Mouse (Mus musculus): Measurements from ENCODE around the gene Itm2c. TPM values are rescaled to one million over a fixed set of nuclear protein-coding genes. Genes with fewer than 3 reads are reported as not detected.

Gene Itm2c
- total and polyA plus RNA-seq, 3 experiments: 76.6 to 107 (median 96.2) TPM

DNA sequence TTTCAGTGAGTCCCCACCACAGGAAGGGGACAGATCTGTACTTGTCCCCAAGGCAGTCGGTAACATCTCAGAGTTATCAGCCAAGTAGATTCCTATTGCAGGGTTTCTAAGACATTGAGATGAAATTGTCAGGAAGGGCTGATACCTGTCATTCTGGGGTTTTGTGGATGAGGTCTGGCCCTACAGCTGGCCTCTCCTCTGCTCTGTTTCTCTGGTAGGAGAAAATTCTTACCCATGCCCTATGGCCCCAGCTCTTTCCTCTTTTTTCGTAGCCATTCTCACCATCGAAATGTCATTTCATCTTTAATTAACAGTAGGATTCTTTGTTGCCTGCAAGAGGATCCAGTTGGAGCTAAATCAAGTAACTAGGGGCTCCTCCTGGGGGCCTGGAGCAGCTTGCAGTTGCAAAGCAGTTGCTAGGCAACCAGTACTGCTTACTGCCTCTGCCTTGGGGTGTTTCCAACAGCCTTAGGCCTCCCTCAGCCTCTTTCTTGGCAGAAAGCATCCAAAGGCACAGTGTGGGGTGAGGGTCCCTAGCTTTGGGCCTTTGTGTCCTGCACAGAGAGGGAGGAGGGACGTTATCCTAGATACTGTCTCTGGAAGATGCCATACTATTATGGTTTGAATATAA lies 34.1 kb downstream of the Itm2c start, which contains the start of gene 4933407L21Rik:
Gene 4933407L21Rik, plus strand, starts transcription at position 427 of the 631 bp plus-strand sequence.
- Histone ChIP-seq H3K27me3 (replicated peaks) (no peaks in the 10 kb centered on the region), H3K36me3 (replicated peaks in 1 of 2; ENCODE audit: control insufficient read depth in 1 of 2, insufficient read depth in 1 of 2, low read length in 1 of 2) (no peaks in the 10 kb centered on the region), H3K4me3 (replicated peaks in 1 of 3; ENCODE audit: low read depth in 2 of 3, low read length in 2 of 3, poor library complexity in 1 of 3) (no peak within 1 kb of the TSS), H3K9ac (ENCODE audit: insufficient read depth, low read depth) (no peak within 1 kb of the TSS), H3K9me3 (replicated peaks; ENCODE audit: low read length) (no peaks in the 10 kb centered on the region), H3K4me1 (ENCODE audit: control insufficient read depth in 1 of 2, insufficient read depth in 2 of 2) (peaks cover 0 to 32% of the 10 kb centered on the region in 2 experiments; a peak in 2 of 4 replicates), H3K79me2 (replicated peaks; ENCODE audit: control insufficient read depth, extremely low read depth, insufficient read depth, poor library complexity, severe bottlenecking) (no peaks in the 10 kb centered on the region), H3K4me2 (ENCODE audit: insufficient read depth, low read depth, poor library complexity, severe bottlenecking) (no peak within 1 kb of the TSS), H3K27ac (ENCODE audit: insufficient read depth, low read depth) (no peak within 1 kb of the TSS)
- no peak for DNase-seq (ENCODE audit: extremely low read depth)
- TF ChIP-seq RAD21 (IDR thresholded peaks at IDR 0.05; ENCODE audit: low read depth, low read length): no peak
- no peak for TF ChIP-seq POLR2A (IDR thresholded peaks at IDR 0.05; ENCODE audit: low read depth, low read length)
- no peak for TF ChIP-seq MAZ (IDR thresholded peaks at IDR 0.05; ENCODE audit: low read depth, low read length)
- TF ChIP-seq JUN (IDR thresholded peaks at IDR 0.05; ENCODE audit: insufficient read depth, low read depth, low read length): no peak
- no peak for TF ChIP-seq IRF4 (IDR thresholded peaks at IDR 0.05; ENCODE audit: low read depth, low read length)
- TF ChIP-seq NELFE (IDR thresholded peaks at IDR 0.05; ENCODE audit: low read depth, low read length): no peak
- TF ChIP-seq ETS1 (conservative IDR thresholded peaks at IDR 0.05; ENCODE audit: low read depth, low read length): no peak
- no peak for TF ChIP-seq PAX5 (IDR thresholded peaks at IDR 0.05; ENCODE audit: low read length)
- TF ChIP-seq RCOR1 (conservative IDR thresholded peaks at IDR 0.05; ENCODE audit: low read depth, low read length): no peak
- no peak for TF ChIP-seq ZKSCAN1 (IDR thresholded peaks at IDR 0.05; ENCODE audit: borderline replicate concordance, low read depth, low read length)
- TF ChIP-seq JUND (conservative IDR thresholded peaks at IDR 0.05; ENCODE audit: low read depth, low read length): no peak
- dilution Hi-C loops (cut with MboI; ENCODE audit: extremely low pct_ligation_motif_present, extremely low pct_unique_long_range_greater_than_20kb, low sequenced_read_pairs) (no loop called here), in situ Hi-C loops (cut with MboI; ENCODE audit: low pct_ligation_motif_present, low pct_unique_long_range_greater_than_20kb, low sequenced_read_pairs) (no loop called here)

- H3K27ac ChIP-seq (ENCODE audit: insufficient read depth, low read depth): no peak overlapping the region
- no peak overlapping the region for H3K4me2 ChIP-seq (ENCODE audit: insufficient read depth, low read depth, poor library complexity, severe bottlenecking)
- peak; percentile 23 for DNase-seq (ENCODE audit: extremely low read depth)
- H3K4me3 ChIP-seq (replicated peaks in 1 of 3; ENCODE audit: low read depth in 2 of 3, low read length in 2 of 3, poor library complexity in 1 of 3): no peak overlapping the region
- H3K9ac ChIP-seq (ENCODE audit: insufficient read depth, low read depth): no peak overlapping the region
- in situ Hi-C loops (cut with MboI; ENCODE audit: low pct_ligation_motif_present, low pct_unique_long_range_greater_than_20kb, low sequenced_read_pairs) (no loop called here), dilution Hi-C loops (cut with MboI; ENCODE audit: extremely low pct_ligation_motif_present, extremely low pct_unique_long_range_greater_than_20kb, low sequenced_read_pairs) (no loop called here)
- H3K36me3 ChIP-seq (replicated peaks in 1 of 2; ENCODE audit: control insufficient read depth in 1 of 2, insufficient read depth in 1 of 2, low read length in 1 of 2): peaks cover 0 to 2% of the 10 kb centered on the region in 2 experiments
- H3K79me2 ChIP-seq (replicated peaks; ENCODE audit: control insufficient read depth, extremely low read depth, insufficient read depth, poor library complexity, severe bottlenecking): no peaks in the 10 kb centered on the region
- peaks cover 2 to 37% of the 10 kb centered on the region in 2 experiments; a peak in 3 of 4 replicates for H3K4me1 ChIP-seq (ENCODE audit: control insufficient read depth in 1 of 2, insufficient read depth in 2 of 2)
- H3K27me3 ChIP-seq (replicated peaks): no peaks in the 10 kb centered on the region
- no peak for TF ChIP-seq CTCF (conservative IDR thresholded peaks at IDR 0.05 in 1 of 2, IDR thresholded peaks at IDR 0.05 in 1 of 2; ENCODE audit: low read depth in 2 of 2, low read length in 2 of 2)
- TF ChIP-seq SMC3 (IDR thresholded peaks at IDR 0.05; ENCODE audit: low read depth, low read length): no peak
- TF ChIP-seq MAX (IDR thresholded peaks at IDR 0.05; ENCODE audit: low read length): no peak
- TF ChIP-seq IRF4 (IDR thresholded peaks at IDR 0.05; ENCODE audit: low read depth, low read length): no peak
- TF ChIP-seq PAX5 (IDR thresholded peaks at IDR 0.05; ENCODE audit: low read length): no peak
- no peak for TF ChIP-seq E2F4 (IDR thresholded peaks at IDR 0.05; ENCODE audit: insufficient replicate concordance, low read depth, low read length)
- TF ChIP-seq JUN (IDR thresholded peaks at IDR 0.05; ENCODE audit: insufficient read depth, low read depth, low read length): no peak
- no peak for TF ChIP-seq UBTF (IDR thresholded peaks at IDR 0.05; ENCODE audit: low read depth, low read length)
- TF ChIP-seq GABPA (IDR thresholded peaks at IDR 0.05; ENCODE audit: insufficient replicate concordance, low read depth, low read length): no peak
- no peak for TF ChIP-seq ZKSCAN1 (IDR thresholded peaks at IDR 0.05; ENCODE audit: borderline replicate concordance, low read depth, low read length)
- TF ChIP-seq MEF2A (IDR thresholded peaks at IDR 0.05; ENCODE audit: borderline replicate concordance, low read depth, low read length): no peak
- TF ChIP-seq MAZ (IDR thresholded peaks at IDR 0.05; ENCODE audit: low read depth, low read length): no peak
- TF ChIP-seq EP300 (IDR thresholded peaks at IDR 0.05; ENCODE audit: low read length): no peak
- no peak for TF ChIP-seq HCFC1 (IDR thresholded peaks at IDR 0.05; ENCODE audit: low read depth, low read length)
- TF ChIP-seq USF1 (IDR thresholded peaks at IDR 0.05; ENCODE audit: low read depth, low read length): no peak
- no peak for TF ChIP-seq NELFE (IDR thresholded peaks at IDR 0.05; ENCODE audit: low read depth, low read length)
- TF ChIP-seq SIN3A (IDR thresholded peaks at IDR 0.05; ENCODE audit: low read length): no peak
- no peaks in the 10 kb centered on the region for H3K9me3 ChIP-seq (replicated peaks; ENCODE audit: low read length)
Observed at GRCm38 (mm10) chr1:85928688-85929065, 34.6 kb downstream of the Itm2c start.

Measured in CH12.LX (cell line).